Mouse (Mus musculus) left cerebral cortex, adult 18-20 months (tissue): ENCODE measurements around the gene Rabgef1. TPM values are rescaled to one million over a fixed set of nuclear protein-coding genes. Genes with fewer than 3 reads are reported as not detected.
"Not testable (repeated sequence)": the region's sequence is repeated elsewhere in the genome, so short reads cannot be mapped to it uniquely, and the experiment has no call there.

ENCODE experiments used
- DNase-seq, 2 experiments: peaks; one replicate each; pipeline ENCODE4 v3.0.0; 2021 to 2022; ENCODE audit warnings: low spot score in 2 of 2, mixed read lengths in 1 of 2
- total RNA-seq, 2 experiments: library from RNA; stranded (reverse); gene quantifications; 2 replicates each; pipeline ENCODE4 v1.2.3; 2021

Gene Rabgef1
- total RNA-seq, 2 experiments from 2014 or later, result 64.5 to 71.3 TPM

DNA sequence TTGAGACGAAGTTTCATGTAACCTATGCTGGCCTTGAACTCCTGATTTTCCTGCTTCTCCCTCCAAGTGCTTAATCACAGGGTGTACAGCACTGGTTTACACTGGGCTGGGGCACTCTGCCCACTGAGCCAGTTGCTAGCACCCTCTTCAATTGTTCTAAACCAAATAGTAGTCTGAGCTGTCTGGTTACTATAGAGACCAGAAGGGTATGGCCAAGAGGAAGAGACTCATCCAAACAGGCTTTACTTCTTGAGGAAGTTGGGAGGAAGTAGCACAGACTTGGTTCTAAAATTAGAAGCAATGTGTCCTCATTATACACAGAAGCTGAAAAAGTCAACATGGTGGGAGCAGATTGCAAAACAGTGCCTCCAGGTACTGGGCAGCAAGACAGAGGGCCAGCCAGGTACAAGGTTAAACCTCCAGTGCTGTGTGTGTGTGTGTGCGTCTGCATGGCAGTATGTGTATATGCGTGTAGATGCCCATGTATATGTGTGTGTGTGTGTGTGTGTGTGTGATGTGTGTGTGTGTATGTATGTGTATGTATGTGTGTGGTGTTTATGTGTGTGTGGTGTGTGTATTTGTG is 33.9 kb downstream of the Rabgef1 start:
- no peak for DNase-seq

DNA sequence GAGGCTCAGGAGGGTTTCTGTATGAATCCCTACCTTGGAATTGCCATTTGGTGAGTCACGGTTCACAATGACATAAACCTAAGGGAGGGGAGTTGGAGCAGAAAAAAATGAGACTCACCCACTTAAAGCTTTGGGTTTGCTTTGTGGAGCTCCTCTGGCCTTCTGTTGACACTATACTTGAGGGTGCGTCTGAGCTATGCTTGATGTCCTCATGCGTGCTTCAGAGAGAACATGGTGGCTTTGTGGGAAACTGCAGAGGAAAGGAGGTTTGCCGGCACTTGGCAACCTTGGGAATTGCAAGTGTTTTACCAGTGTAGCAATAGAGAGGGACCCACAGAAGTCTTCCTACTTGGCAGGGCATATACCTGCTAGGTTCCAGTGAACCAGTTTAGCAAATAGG is 35.7 kb downstream of the Rabgef1 start:
- no peak for DNase-seq

DNA sequence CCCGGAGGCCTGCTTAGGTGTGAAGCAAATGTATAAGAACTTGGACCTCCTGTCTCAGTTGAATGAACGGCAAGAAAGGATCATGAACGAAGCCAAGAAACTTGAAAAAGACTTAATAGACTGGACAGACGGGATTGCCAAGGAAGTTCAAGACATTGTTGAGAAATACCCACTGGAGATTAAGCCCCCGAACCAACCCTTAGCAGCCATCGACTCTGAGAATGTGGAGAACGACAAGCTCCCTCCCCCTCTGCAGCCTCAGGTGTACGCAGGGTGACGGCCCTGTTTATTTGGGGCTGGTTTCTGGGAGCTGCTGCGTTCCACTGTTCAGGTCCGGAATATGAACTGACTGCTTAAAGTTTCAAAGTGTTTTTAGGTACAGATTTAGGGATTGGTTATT is 41.4 kb downstream of the Rabgef1 start:
- no peak for DNase-seq

DNA sequence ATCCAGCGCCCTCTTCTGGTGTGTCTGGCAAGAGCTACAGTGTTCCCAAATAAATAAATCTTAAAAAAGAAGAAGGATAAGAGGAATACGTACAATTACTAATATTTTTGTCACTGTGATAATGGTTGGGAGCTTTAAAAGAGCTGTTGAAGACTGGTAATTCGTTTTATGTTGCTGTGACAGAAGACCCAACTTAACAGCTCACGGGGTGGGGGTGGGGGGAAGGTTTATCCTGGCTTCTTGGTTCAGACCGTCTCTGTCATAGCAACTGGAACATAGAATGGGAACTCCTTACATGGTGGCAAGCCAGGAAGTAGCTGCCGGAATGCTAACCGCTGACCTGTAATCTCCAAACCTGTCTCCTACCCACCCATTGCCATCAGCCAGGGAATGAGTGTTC is 45.2 kb downstream of the Rabgef1 start, which contains the start of gene Tmem248:
Tmem248 (plus strand) TSS at position 301 of the 400 bp plus-strand sequence.
- DNase-seq, result no peak

DNA sequence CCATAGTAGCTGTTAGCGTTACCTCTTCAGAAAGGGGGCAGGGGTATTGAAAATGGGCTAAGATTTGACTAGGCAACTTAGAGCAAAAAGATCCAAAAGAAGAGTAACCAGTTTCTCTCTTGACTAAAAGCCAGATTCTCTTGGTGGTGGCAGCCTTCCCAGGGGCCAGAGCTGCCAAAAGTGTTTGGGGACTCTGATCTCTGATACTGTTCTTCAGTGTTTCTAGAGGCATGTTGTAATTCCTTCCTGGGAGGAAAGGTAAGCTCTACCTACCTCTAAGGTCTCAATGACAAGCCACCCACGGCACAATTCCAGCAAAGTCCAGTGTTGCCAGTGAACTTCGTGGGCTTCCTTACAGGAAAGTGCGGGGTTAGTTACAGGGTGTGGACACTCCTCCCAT is 45.8 kb downstream of the Rabgef1 start:
- DNase-seq, result no peak

DNA sequence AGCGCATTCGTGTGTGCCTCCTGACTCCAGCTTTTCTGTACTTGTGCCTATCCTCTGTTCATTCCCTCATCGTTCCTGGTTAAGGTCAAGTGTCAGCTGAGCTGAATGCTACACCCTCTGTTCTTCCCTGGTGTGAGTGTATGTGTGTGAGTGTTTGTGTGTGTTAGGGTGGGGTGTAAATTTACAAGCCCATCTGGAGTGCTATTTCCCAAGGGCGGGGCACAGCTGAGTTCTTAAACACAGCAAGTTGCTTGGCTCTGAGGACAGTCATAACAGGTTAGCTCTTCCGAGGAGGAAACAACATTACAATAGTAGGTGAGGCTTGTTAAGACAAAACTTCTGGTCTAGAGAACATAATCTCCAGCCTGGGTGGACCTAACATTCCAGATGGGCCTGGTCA is 46.7 kb downstream of the Rabgef1 start:
- no peak for DNase-seq

DNA sequence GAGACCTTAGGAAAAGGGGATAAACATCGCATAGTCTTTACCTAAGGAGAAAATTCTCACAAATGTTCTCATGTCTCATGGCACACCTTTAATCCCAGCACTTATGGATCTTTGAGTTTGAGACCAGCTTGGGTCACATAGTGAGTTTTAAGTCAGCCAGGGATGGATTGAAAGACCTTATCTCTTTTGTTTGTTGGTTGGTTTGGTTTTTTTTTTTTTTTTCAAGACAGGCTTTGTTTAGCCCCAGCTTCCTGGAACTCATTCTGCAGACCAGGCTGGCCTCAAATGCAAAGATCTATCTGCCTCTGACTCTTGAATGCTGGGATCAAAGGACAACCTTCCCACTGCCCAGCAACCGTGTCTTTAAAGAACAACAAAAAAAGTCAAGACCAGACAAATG is 49.7 kb downstream of the Rabgef1 start:
- DNase-seq, result no peak

DNA sequence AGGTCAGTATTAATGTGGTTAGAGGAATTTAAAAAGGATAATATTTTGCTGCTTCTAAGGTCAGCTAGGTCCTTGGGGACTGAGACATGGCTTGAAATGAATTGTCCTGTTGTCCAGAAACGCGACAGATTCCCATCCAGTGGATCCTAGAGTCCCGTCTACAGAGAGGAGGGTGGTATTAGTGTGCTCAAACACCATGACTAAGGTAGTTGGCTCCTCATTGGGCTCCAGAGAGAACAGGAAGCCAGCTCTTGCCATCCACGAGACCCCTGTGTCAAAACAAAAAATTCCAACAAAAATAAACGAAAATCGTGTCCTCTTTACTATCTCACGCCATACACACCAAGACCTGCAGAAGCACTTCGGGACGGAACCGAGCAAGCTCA is 50.2 kb downstream of the Rabgef1 start:
- no peak for DNase-seq

DNA sequence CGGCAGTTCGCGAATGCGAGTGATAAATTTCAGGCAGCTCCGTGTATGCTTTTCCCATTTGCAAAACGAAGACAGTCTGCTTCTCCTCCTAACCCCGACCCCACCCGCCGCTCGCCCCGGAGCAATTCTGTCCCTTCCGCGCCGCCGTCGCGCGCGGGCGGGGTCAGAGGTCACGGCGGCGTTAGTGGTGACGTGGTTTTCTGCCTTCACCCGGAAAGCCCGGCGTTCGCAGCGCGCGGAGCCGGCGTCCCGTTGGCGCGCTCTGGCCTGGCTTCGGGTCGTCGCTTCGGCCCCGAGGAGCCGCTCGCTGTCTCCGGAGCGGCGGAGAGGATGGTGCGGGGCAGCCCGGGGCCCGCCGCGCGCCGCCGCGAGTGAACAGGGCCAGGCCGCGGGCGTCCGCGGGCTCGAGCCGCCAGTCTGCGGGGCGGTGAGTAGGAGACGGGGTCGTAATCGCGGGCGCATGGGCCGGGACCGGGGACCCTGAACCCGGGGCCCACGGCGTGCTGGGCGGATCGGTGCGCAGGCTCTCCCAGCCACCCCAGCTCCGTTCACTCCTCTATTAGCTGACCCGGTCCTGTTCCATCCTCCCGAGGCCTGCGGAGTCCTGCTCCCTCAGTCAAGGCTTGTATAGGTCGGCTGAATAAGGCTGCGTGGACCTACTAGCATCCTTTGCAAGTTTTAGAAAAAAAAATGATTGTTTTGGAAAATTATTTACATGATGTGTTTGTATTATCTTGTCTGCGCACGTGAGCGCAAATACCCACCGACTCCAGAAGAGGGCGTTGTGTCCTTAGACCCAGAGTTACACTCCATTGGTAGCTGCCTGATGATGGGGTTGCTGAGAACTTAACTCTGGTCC is 50.8 kb downstream of the Rabgef1 start:
- peak; percentile 94 to 96 for DNase-seq

DNA sequence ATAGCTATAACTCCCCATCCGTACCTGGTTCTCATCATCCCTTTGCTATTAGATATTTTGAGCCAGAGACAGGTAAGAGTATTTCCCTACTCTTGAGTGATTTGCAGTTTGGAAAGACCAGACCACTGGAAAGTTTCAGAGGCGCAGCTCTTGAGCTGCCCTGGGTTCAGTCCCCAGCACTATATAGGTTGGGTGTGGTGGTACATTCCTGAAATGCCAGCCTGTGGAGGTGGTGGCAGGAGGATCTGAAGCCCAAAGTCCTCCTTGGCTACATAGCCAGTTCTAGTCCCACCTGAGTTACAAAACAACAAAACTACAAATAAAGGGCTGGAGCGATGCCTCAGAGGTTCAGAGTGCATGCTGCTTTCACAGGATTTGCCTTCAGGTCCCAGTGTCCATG is 55.2 kb downstream of the Rabgef1 start:
- DNase-seq, result no peak

DNA sequence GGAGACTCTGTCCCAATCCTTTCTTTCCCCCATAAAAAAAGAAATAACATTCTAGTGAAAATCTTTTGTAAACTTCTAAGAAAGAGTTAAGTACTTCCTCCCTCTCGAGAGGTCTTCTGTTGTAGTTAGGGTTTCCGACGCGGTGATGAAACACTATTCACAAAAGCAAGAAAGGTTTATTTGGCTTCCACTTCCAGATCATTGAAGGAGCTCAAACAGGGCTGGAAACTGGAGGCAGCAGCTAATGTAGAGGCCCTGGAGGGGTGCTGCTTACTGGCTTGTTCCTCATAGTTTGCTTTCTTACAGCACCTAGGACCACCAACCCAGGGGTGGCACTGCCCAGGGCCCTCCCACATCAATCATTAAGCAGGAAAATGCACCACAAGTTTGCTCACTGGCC is 56.5 kb downstream of the Rabgef1 start:
- no peak for DNase-seq

DNA sequence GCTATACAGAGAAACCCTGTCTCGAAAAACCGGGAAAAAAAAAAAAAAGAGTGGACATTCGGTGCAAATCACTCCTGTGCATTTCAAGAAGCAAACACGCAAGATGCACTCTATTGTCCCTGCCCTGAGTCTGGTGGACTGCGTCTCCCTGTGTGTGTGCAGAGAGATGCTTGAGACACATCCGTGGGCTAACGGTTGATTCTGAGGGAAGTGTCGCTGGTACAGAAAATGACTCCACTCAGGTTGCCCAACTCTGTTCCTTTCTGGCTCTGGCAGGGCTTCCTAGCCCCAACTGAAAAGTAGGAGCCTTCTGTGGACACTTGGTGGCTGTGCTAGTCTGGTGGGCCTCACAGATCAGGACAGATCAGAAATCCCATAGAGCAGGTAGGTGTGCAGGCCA is 64.7 kb downstream of the Rabgef1 start:
- no peak for DNase-seq

DNA sequence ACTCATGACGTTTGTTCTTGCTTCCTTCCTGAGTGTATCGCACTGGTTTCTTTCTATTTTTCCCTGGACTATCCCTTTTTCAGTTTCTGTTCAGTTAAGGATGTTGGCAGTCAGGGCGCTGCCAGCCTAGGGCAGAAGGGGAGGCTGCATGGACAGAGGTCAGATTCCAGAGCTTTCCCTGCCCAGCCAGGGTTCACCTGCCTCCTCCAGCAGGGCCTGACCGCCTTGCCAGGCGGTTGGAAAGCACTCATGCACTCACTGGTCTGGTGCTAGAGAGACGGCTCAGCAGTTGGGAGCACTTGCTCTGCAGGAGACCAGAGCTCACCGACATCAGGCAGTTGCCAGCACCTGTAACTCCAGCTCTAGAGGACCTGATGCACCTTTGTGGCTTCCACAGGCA is 67.6 kb downstream of the Rabgef1 start:
- no peak for DNase-seq

DNA sequence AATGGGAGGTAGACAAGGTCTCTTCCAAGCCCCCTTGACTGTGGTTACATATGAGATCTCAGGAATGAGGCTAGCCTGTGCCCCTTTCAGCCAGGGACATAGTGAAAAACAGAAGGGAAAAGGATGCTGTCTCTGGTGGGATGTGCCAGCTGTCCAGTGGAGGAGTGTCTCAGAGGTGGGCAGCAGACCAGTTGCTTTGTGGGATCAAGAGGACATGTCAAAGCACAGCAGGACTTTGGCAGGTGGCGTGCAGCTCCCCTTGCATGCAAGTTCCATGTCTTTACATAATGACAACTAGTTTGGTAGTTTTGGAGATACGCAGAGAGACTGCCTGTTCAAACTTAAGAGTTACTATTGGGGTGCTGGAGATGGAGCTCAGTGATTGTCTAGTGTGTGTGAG is 68.3 kb downstream of the Rabgef1 start:
- DNase-seq, result no peak

DNA sequence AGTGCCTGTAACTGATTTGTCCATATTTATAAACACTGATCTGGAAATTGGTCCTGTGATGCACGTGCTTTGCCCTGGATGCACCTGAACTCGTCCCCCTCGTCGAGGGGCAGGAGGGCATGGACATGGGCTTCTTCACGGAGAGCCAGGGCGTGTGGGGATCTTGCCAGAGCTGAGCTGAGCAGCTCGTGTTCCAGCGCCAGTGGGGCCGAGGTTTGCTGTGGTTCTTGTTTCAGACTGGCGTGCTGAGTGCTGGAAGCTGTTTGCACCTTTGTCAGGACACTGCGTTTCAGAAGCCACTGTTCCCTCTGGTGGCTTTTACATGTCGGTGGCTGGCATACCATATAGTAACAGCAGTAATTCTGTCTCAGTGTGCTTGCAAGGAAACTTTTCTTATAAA is 69.8 kb downstream of the Rabgef1 start:
- DNase-seq, result no peak

DNA sequence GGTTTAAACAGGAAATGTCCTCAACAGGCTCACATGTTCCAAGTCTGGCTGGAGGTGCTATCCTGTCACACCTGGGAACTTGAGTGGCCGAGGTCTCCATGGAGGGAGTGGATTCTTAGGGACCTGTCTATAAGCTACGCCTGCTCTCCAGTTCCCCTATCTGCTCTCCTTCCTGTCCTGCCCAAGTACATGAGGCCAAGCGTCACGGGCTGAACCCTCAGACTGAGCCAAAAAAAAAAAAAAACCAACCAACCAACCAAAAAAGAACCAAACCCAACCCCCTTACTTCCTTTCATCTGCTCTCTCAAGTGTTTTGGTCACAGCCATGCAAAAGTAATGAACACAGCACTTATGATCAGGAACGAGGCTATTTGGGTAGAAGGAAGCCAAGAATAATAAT is 76.2 kb downstream of the Rabgef1 start:
- no peak for DNase-seq

DNA sequence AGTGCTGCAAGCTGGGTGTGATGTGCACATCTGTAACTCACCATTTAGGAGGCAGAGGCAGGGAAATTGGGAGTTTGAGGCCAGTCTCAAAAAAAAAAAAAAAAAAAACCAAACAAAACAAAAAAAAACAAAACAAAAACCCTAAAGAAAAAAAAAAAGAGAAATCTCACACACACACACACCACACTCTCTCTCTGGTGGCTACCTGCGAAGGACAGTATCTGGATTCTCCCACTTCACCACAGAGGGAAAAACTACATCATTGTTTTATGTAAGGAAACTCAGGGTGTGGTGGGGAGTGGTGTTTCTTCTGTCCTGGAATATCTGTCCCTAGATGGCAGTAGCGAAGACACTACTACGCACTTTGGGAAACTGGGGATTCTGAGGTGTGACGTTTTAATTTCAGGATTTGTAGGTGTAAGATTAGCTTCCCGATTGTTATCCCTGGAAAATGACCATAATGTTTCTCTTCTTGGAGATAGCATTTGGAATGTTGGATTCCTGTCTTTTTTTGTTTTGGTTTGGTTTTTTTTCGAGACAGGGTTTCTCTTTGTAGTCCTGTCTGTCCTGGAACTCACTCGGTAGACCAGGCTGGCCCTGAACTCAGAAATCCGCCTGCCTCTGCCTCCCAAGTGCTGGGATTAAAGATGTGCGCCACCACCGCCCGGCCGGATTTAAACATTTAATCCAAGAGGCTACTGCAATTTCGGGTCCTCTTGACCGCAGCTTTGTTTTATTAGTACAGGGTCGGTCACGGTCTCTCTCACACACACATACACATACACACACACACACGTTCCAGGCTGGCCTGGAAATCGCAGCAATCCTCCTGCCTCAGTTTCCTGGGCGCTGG is 82.8 kb downstream of the Rabgef1 start:
- no peak for DNase-seq

DNA sequence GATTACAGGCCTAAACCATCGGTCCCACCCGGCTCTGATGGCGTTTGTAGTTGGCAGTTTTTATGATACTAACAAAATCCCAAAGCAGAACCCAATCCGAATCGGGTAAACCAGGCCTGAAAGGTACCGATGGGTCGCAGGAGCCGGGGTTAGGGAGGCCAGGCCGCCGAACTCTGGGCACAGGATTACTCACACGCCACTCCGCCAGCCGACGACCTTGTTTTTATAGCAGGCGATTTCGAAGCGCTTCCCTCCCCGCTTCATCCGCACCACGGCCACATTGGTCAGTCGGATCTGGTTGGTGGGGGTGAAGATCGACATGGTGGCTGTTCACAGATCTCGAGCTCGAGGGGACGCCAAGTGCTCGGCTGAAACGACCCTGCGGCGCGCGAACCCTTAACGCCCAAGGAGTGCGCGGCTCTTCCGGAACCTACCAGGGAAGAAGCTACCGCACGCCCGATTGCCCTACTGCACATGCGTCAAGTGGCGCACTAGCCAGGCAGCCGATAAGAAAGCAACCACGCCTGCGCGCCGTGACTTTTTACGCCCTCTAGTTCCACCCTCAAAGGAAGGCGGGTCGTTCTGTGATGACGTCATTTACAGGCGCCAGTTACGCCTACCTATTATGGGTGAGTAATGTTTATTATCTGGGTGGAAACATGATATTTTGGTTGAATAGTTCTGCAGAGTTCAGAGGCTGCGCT is 83.6 kb downstream of the Rabgef1 start, which contains the start of the genes Sbds and Tyw1:
Sbds (minus strand) TSS at position 514 of the 704 bp plus-strand sequence.
Tyw1 (plus strand) TSS at position 603 of the 704 bp plus-strand sequence.
- DNase-seq, result peak; percentile 98

DNA sequence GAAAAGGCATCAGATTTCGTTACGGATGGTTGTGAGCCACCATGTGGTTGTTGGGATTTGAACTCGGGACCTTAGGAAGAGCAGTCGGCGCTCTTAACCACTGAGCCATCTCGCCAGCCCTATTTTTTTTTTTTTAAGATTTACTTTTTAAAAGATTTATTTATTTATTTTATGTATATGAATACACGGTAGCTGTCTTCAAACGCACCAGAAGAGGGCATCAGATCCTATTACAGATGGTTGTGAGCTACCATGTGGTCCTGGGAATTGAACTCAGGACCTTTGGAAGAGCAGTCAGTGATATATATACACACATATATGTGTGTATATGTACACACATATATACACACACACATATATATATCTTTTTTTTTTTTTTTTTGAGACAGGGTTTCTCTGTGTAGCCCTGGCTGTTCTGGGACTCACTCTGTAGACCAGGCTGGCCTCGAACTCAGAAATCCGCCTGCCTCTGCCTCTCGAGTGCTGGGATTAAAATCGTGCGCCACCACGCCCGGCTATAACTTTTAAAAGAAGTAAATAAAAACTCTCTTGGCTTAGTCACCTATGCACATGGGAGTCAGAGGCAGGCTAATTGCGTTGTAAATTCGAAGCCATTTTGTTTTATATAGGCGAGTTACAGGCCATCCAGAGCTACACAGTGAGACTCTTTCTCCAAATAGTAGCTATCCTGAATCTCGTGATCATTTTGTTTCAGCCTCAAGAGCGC is 84.4 kb downstream of the Rabgef1 start:
- DNase-seq, result not testable (repeated sequence)

DNA sequence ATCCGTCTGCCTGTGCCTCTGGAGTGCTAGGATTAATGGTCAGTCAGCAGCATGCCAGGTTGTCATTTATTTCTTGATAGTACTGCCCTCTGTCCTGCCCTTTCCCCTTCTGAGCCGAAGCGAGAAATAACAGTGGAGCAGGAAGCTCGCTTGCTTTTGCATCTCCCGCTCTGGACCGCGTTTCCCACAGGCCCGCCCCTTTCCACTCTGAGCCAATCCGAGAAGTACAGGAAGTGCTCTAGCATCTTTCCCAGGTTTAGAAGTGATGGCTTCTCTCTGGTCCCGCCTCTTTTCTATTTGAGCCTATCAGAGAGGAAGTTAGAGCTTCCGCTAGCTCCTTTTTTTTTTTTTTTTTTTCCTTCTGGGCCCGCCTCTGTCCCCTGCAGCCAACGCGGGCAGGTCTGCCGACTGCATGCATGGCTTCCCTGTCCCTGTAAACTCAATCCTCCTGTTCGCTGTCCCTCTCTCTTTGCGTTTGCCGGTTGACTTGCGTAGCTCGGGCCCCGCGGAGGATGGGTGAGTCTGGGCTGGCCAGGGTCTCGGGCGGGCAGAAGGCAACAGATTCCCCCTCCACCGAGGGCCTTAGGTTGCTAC is 85.2 kb downstream of the Rabgef1 start:
- DNase-seq, result peak; percentile 90 to 92
